Mouse (Mus musculus): ENCODE results near the gene Flywch1. TPM values are rescaled to one million over a fixed set of nuclear protein-coding genes. Genes with fewer than 3 reads are reported as not detected.

The Flywch1 gene
- polyA plus RNA-seq, 1 experiment from 2014 or later = 127 TPM

DNA sequence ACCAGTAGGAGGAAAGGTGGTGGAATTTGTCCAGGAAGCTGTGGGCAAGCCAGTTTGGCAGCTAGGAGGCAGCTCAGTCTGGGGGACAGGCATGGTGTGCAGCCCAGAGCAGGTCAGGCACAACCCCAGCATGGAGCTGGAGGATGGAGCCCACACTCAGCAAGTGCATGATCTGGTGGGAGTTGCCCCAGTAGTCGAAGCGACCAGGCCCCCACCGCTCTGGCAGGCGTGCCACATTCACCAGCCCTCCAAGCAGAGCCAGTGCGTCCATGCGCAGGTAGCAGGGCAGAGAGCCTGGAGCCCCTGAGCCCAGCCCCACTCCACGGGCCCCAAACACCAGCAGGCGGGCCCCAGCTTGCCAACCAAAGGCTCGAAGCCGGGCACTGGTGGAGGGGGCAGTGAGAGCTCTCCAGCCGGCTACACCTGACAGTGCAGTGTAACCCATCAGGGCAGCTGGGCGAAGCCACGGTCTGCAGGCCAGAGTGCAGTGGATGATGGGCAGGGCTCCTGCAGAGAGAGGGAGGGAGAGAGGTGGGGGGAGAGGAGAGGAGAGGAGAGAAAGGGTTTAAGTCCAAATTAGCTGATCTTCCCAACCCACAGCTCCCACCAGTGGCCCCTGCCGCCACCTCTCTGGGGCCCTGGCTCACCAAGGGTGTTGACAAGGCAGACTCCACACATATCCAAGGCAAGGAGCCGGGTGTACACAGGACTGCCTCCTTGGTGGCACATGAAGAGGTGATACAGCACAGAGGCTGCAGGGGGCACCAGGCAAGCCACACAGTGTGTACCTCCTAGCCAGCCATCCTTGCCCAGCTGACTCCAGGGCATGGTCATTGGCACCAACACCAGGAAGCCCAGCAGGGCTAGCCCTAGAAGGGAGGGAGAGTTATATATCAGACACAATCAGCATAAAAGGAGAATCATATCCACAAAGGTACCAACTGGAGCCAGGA is 33.6 kb downstream of the Flywch1 start:
- Histone ChIP-seq H3K9me3 (ENCODE audit: control insufficient read depth, low read length) (no peaks in the 10 kb centered on the region), H3K36me3 (ENCODE audit: control insufficient read depth, insufficient read depth, low read length) (no peaks in the 10 kb centered on the region), H3K9ac (ENCODE audit: low read depth, low read length) (no peak overlapping the region), H3K4me1 (replicated peaks; ENCODE audit: control insufficient read depth, insufficient read depth, low read length) (peaks cover 7% of the 10 kb centered on the region), H3K4me2 (replicated peaks; ENCODE audit: low read depth, low read length) (peak overlapping the region; percentile 99; the same call in 1 of the 2 replicates), H3K27ac (ENCODE audit: low read depth, low read length) (no peak overlapping the region), H3K4me3 (ENCODE audit: low read depth, low read length) (no peak overlapping the region), H3K27me3 (ENCODE audit: control insufficient read depth, insufficient read depth, low read length) (peaks cover 24% of the 10 kb centered on the region)
- no peak for DNase-seq (ENCODE audit: low spot score)
- no peak for ATAC-seq (ENCODE audit: low FRiP score)
- WGBS = 59% methylated on average over 15 of the region's 15 CpGs

DNA sequence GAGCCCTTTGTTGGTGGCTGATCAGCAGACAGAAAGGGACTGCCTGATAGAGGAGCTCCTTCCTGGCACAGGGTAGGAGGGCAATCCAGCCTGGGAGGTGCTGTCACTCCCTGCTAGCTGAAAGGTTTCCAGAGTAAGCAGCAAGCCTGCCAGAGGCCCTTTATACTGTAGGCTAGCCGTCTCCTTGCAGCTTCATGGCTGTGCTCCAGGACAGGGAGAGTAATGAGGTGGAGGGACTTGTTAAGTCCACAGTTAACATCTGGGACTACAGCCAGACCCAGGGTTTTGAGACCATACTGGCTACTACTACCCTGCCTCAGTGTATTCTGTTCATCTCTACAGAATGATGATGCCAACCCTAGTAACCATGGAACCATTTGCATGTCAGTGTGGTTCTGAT is 37.1 kb downstream of the Flywch1 start:
- no peak overlapping the region for H3K9ac ChIP-seq (ENCODE audit: low read depth, low read length)
- no peaks in the 10 kb centered on the region for H3K9me3 ChIP-seq (ENCODE audit: control insufficient read depth, low read length)
- peaks cover 3% of the 10 kb centered on the region for H3K4me1 ChIP-seq (replicated peaks; ENCODE audit: control insufficient read depth, insufficient read depth, low read length)
- WGBS = 95% methylated on average over 1 of the region's 1 CpGs
- H3K4me2 ChIP-seq (replicated peaks; ENCODE audit: low read depth, low read length) = no peak overlapping the region
- no peak overlapping the region for H3K4me3 ChIP-seq (ENCODE audit: low read depth, low read length)
- H3K27ac ChIP-seq (ENCODE audit: low read depth, low read length) = no peak overlapping the region
- no peaks in the 10 kb centered on the region for H3K27me3 ChIP-seq (ENCODE audit: control insufficient read depth, insufficient read depth, low read length)
- DNase-seq (ENCODE audit: low spot score) (no peak), ATAC-seq (ENCODE audit: low FRiP score) (no peak)
- no peaks in the 10 kb centered on the region for H3K36me3 ChIP-seq (ENCODE audit: control insufficient read depth, insufficient read depth, low read length)

DNA sequence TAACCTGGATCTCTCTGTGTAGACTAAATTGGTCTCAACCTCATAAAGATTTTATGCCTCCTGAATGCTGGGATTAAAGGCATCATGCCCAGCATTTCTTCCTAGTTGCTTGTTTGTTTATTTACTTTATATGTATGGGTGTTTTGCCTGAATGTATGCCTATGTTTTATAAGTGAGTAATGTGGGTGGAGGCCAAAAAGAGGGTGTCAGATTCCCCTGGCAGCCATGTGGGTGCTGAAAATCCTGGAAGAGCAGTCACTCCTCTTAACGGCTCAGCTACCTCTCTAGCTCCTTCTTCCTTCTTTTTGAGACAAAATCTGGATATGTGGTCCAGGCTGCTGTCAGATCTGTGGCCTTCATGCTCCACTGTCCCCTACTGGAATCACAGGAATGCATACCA is 41.0 kb downstream of the Flywch1 start:
- H3K27me3 ChIP-seq (ENCODE audit: control insufficient read depth, insufficient read depth, low read length) = no peaks in the 10 kb centered on the region
- no peak for DNase-seq (ENCODE audit: low spot score)
- H3K9ac ChIP-seq (ENCODE audit: low read depth, low read length) = no peak overlapping the region
- no peak overlapping the region for H3K4me2 ChIP-seq (replicated peaks; ENCODE audit: low read depth, low read length)
- H3K4me3 ChIP-seq (ENCODE audit: low read depth, low read length) = no peak overlapping the region
- no peak for ATAC-seq (ENCODE audit: low FRiP score)
- WGBS = 75% methylated on average over 1 of the region's 1 CpGs
- H3K9me3 ChIP-seq (ENCODE audit: control insufficient read depth, low read length) = no peaks in the 10 kb centered on the region
- no peaks in the 10 kb centered on the region for H3K4me1 ChIP-seq (replicated peaks; ENCODE audit: control insufficient read depth, insufficient read depth, low read length)
- H3K27ac ChIP-seq (ENCODE audit: low read depth, low read length) = no peak overlapping the region
- no peaks in the 10 kb centered on the region for H3K36me3 ChIP-seq (ENCODE audit: control insufficient read depth, insufficient read depth, low read length)

DNA sequence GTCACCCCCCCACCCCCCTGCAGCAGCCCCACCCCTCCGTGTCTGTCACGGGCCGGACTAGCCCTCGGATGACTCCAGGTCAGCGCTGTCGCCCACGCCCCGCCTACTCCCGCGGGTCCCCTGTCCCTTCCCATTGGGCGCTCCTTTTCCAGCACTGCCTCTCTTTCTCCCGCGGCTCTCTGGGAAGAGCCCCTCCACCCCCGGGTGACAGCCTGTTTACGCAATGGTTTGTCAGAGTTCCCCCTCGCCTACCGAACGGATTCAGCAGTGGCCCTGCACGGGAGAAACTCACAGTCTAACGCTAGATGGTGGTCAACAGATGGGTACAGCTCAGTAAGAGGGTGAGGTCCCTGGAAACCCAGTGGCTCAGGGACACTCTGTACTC is 44.7 kb downstream of the Flywch1 start:
- H3K36me3 ChIP-seq (ENCODE audit: control insufficient read depth, insufficient read depth, low read length) = no peaks in the 10 kb centered on the region
- DNase-seq (ENCODE audit: low spot score) (peak; percentile 79), ATAC-seq (ENCODE audit: low FRiP score) (peak; percentile 88)
- H3K4me2 ChIP-seq (replicated peaks; ENCODE audit: low read depth, low read length) = peak overlapping the region; percentile 94
- no peaks in the 10 kb centered on the region for H3K4me1 ChIP-seq (replicated peaks; ENCODE audit: control insufficient read depth, insufficient read depth, low read length)
- peak overlapping the region; percentile 85 for H3K4me3 ChIP-seq (ENCODE audit: low read depth, low read length)
- H3K27me3 ChIP-seq (ENCODE audit: control insufficient read depth, insufficient read depth, low read length) = no peaks in the 10 kb centered on the region
- H3K9ac ChIP-seq (ENCODE audit: low read depth, low read length) = peak overlapping the region; percentile 76
- peak overlapping the region; percentile 56; the same call in 1 of the 2 replicates for H3K27ac ChIP-seq (ENCODE audit: low read depth, low read length)
- no peaks in the 10 kb centered on the region for H3K9me3 ChIP-seq (ENCODE audit: control insufficient read depth, low read length)
- under 1% methylated on average over 20 of the region's 20 CpGs for WGBS

DNA sequence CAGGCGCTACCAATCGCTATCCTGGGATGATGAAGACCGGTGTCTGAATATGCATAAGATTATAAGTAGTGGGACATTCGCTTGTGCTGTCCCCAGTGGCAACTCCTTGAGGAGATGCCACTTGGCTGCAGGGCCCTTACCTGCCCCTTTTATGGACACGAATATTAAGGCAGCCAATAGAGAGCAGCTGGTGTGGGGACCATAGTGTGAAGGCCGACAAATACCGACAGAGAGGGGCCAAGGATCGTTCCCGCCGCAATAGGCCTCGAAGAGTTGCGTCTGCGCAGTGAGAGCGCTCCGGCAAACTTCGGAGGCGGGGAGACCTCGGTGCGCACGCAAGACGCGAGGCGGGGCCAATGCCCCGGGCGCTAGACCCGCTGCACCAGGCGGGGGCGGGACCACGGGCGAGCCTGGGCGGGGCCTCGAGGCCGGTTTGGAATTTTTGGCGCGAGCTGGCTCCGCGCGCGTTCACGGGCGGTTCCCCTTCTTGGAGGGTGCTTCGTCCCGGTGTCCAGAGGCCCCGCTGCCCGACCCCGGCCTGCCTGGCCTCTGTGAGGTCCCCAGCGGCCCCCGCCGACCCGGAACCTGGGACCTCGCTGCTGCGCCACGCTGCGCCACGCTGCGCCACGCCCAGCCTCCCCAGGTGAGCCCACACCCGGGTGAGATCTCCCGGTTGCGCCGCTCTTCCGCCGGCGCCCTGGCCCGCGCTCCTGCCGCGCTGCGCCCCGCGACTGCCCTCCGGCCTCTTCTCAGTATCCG is 45.2 kb downstream of the Flywch1 start, which contains the start of gene Pkmyt1:
Pkmyt1 (plus strand) TSS at position 338 of the 759 bp plus-strand sequence.
- Histone ChIP-seq H3K4me2 (replicated peaks; ENCODE audit: low read depth, low read length) (peak within 1 kb of the TSS; percentile 94), H3K27me3 (ENCODE audit: control insufficient read depth, insufficient read depth, low read length) (no peaks in the 10 kb centered on the region), H3K9me3 (ENCODE audit: control insufficient read depth, low read length) (no peaks in the 10 kb centered on the region), H3K9ac (ENCODE audit: low read depth, low read length) (peak within 1 kb of the TSS; percentile 76), H3K4me3 (ENCODE audit: low read depth, low read length) (peak within 1 kb of the TSS; percentile 85), H3K4me1 (replicated peaks; ENCODE audit: control insufficient read depth, insufficient read depth, low read length) (no peaks in the 10 kb centered on the region), H3K36me3 (ENCODE audit: control insufficient read depth, insufficient read depth, low read length) (no peaks in the 10 kb centered on the region), H3K27ac (ENCODE audit: low read depth, low read length) (peak within 1 kb of the TSS; percentile 56; the same call in 1 of the 2 replicates)
- WGBS = 3% methylated on average over 72 of the region's 73 CpGs
- ATAC-seq (ENCODE audit: low FRiP score) (peak; percentile 93), DNase-seq (ENCODE audit: low spot score) (peak; percentile 97)

DNA sequence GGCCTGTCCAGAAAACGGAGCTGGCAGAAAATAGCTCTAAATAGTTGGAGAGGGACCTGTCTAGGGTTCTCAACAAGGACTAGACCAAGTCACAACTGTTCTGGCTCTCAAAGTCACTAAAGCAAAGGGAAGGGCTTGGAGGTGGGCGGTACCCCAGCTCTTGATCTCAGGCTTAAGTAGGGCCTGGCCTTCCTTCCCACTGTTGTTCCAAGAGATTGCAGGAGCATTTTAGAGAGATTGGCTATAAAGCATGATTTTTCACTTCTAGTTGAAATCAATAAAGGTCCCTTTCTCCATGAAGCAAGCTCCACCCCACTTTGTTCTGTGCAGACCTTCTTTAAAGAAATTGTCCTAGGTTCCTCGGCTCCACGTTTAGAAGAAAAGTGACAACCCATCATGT is 45.9 kb downstream of the Flywch1 start:
- WGBS = 60% methylated on average over 4 of the region's 4 CpGs
- ATAC-seq (ENCODE audit: low FRiP score) (no peak), DNase-seq (ENCODE audit: low spot score) (no peak)
- peak overlapping the region; percentile 94 for H3K4me2 ChIP-seq (replicated peaks; ENCODE audit: low read depth, low read length)
- H3K4me3 ChIP-seq (ENCODE audit: low read depth, low read length) = no peak overlapping the region
- H3K9me3 ChIP-seq (ENCODE audit: control insufficient read depth, low read length) = no peaks in the 10 kb centered on the region
- H3K27me3 ChIP-seq (ENCODE audit: control insufficient read depth, insufficient read depth, low read length) = no peaks in the 10 kb centered on the region
- peak overlapping the region; percentile 76 for H3K9ac ChIP-seq (ENCODE audit: low read depth, low read length)
- H3K4me1 ChIP-seq (replicated peaks; ENCODE audit: control insufficient read depth, insufficient read depth, low read length) = no peaks in the 10 kb centered on the region
- H3K36me3 ChIP-seq (ENCODE audit: control insufficient read depth, insufficient read depth, low read length) = no peaks in the 10 kb centered on the region
- no peak overlapping the region for H3K27ac ChIP-seq (ENCODE audit: low read depth, low read length)

DNA sequence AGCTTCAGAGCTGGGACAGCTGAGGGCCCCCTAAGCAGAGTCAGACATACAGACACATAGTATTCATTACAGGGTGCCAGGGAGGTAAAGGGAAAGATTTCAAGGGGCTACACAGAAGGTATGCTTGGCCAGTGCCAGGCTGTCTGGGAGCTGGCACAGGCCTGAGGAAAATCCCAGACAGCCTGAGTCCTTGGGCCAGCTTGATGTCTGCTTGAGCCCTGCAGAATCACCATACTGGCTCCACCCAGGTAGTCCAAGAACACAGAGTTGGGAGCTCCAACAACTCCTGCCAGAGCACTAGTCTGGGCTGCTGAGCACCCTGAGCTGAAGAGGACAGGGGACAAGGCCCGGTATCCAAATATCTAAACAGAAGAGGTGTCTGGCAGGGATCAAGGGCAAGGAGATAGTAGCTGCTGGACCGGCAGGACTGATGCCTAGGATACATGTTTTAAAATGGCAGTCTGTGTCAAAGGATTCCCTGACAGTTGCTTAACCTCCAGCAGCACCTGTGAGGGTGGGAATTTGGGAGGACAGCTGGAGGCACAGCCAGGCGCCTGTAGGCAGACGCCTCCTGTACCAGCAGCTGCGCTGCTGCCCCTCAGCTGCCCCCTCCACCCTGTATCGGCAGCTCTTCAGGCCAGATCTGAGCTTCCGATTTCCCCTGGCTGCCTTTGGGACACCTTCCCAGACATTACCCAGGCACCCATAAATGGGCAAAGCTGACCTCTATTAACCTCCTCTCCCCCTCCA is 48.9 kb downstream of the Flywch1 start, which contains the start of gene 1520401A03Rik:
1520401A03Rik (minus strand) TSS at position 408 of the 750 bp plus-strand sequence.
- no peaks in the 10 kb centered on the region for H3K4me1 ChIP-seq (replicated peaks; ENCODE audit: control insufficient read depth, insufficient read depth, low read length)
- ATAC-seq (ENCODE audit: low FRiP score) (no peak), DNase-seq (ENCODE audit: low spot score) (no peak)
- H3K4me2 ChIP-seq (replicated peaks; ENCODE audit: low read depth, low read length) = no peak within 1 kb of the TSS
- H3K9me3 ChIP-seq (ENCODE audit: control insufficient read depth, low read length) = no peaks in the 10 kb centered on the region
- no peak within 1 kb of the TSS for H3K9ac ChIP-seq (ENCODE audit: low read depth, low read length)
- no peak within 1 kb of the TSS for H3K27ac ChIP-seq (ENCODE audit: low read depth, low read length)
- no peaks in the 10 kb centered on the region for H3K36me3 ChIP-seq (ENCODE audit: control insufficient read depth, insufficient read depth, low read length)
- H3K27me3 ChIP-seq (ENCODE audit: control insufficient read depth, insufficient read depth, low read length) = no peaks in the 10 kb centered on the region
- 74% methylated on average over 7 of the region's 7 CpGs for WGBS
- no peak within 1 kb of the TSS for H3K4me3 ChIP-seq (ENCODE audit: low read depth, low read length)

DNA sequence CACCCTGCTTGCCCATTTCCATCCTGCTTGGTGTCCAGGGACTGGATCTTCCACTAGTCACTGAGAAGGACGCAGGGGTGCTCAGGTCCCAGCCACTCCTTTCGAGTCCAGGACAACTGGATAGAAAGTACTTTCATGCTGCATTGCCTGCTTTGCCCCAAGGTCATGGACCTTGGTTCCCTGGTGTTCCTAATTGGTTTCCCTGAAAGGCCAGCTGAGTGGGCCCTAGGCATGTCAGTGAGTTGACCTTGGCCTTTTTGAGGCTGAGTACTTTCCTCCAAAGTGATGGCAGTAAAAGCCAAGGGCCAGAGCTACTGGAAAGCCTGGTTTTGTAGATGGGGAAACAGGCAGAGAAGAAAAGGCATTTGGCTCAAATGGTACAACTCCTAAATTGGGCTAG is 49.5 kb downstream of the Flywch1 start:
- no peak for ATAC-seq (ENCODE audit: low FRiP score)
- Histone ChIP-seq H3K9me3 (ENCODE audit: control insufficient read depth, low read length) (no peaks in the 10 kb centered on the region), H3K27me3 (ENCODE audit: control insufficient read depth, insufficient read depth, low read length) (no peaks in the 10 kb centered on the region), H3K4me2 (replicated peaks; ENCODE audit: low read depth, low read length) (no peak overlapping the region), H3K36me3 (ENCODE audit: control insufficient read depth, insufficient read depth, low read length) (no peaks in the 10 kb centered on the region), H3K27ac (ENCODE audit: low read depth, low read length) (no peak overlapping the region), H3K4me1 (replicated peaks; ENCODE audit: control insufficient read depth, insufficient read depth, low read length) (no peaks in the 10 kb centered on the region), H3K9ac (ENCODE audit: low read depth, low read length) (no peak overlapping the region), H3K4me3 (ENCODE audit: low read depth, low read length) (no peak overlapping the region)
- DNase-seq (ENCODE audit: low spot score) = no peak
- 80% methylated on average over 2 of the region's 2 CpGs for WGBS
